Comparison of ENCODE assay signal across 23 mouse cellular contexts in genomic region chr15:60840296-60840670, GRCm38 (mm10). TPM values are rescaled to one million over a fixed set of nuclear protein-coding genes. Genes with fewer than 3 reads are reported as not detected.
DNase-seq lines count a peak whose midpoint lies in the region; ATAC-seq and TF ChIP-seq lines count a peak whose summit lies in the region.
"Had no signal": no experiment of that assay in that cellular context is flagged by ENCODE, and none has a peak within 500 bp of the region (broad histone marks: within the 10 kb centered on the region; RNA-seq: fewer than 3 reads in every experiment).

No protein-coding gene starts in this region.

- no peak for DNase-seq in heart, postnatal 0 days (ENCODE audit: low spot score)
- no peak for DNase-seq in heart, adult 8-10 months (ENCODE audit: low spot score)
- no peak for DNase-seq in liver, embryonic 14.5 days (ENCODE audit: low read depth in 3 of 3, low spot score in 3 of 3)
- DNase-seq in frontal cortex, postnatal 10 days (ENCODE audit: low spot score in 2 of 2), result no peak
- DNase-seq: adrenal gland, adult 8-10 months; cerebellum, adult 9-10 months; kidney, adult 11 months; lung, embryonic 14.5 days; right cerebral cortex, adult 18-20 months; thymus, postnatal 36 days had no signal

- ATAC-seq in heart, postnatal 0 days (ENCODE audit: insufficient read depth, low read depth), result no peak
- ATAC-seq in liver, embryonic 14.5 days (ENCODE audit: insufficient read depth), result peak; percentile 76
- no peak for ATAC-seq in frontal cortex, adult (ENCODE audit: low TSS enrichment)
- ATAC-seq in CD4-positive, CD25-positive, alpha-beta regulatory T cell, adult 4 months, result no peak
- ATAC-seq: forebrain, embryonic 16.5 days; Patski had no signal

- no peak overlapping the region for H3K4me3 ChIP-seq in heart, postnatal 0 days (ENCODE audit: low read depth, low read length)
- no peak overlapping the region for H3K4me3 ChIP-seq in ES-Bruce4 (ENCODE audit: low read depth, low read length)
- H3K4me3 ChIP-seq in brown adipose tissue, adult 24 weeks (ENCODE audit: insufficient read depth, low read depth, low read length), result no peak overlapping the region
- no peak overlapping the region for H3K4me3 ChIP-seq in liver, embryonic 14.5 days (ENCODE audit: insufficient read depth in 1 of 2, low read depth in 2 of 2, low read length in 2 of 2)
- H3K4me3 ChIP-seq: embryonic facial prominence, embryonic 12.5 days; erythroblast, embryonic 14.5 days; hindbrain, embryonic 13.5 days; limb, embryonic 12.5 days; midbrain, embryonic 12.5 days; neural tube, embryonic 13.5 days had no signal

- H3K9ac ChIP-seq in heart, postnatal 0 days (replicated peaks; ENCODE audit: low read depth, low read length), result no peak overlapping the region
- no peak overlapping the region for H3K9ac ChIP-seq in ES-Bruce4 (ENCODE audit: low read depth, poor library complexity, severe bottlenecking)
- H3K9ac ChIP-seq in liver, embryonic 14.5 days (replicated peaks), result no peak overlapping the region
- H3K9ac ChIP-seq: embryonic facial prominence, embryonic 12.5 days; hindbrain, embryonic 13.5 days; limb, embryonic 12.5 days; lung, embryonic 14.5 days; midbrain, embryonic 12.5 days; neural tube, embryonic 13.5 days had no signal

- H3K4me2 ChIP-seq in heart, postnatal 0 days (ENCODE audit: low read depth, low read length), result no peak overlapping the region
- no peak overlapping the region for H3K4me2 ChIP-seq in liver, embryonic 14.5 days (ENCODE audit: low read depth)
- H3K4me2 ChIP-seq: embryonic facial prominence, embryonic 12.5 days; hindbrain, embryonic 13.5 days; limb, embryonic 12.5 days; lung, embryonic 14.5 days; midbrain, embryonic 12.5 days; neural tube, embryonic 13.5 days had no signal

- 43% methylated on average over 4 of the region's 4 CpGs for WGBS in heart, postnatal 0 days
- 5% methylated on average over 4 of the region's 4 CpGs for WGBS in liver, embryonic 14.5 days (ENCODE audit: insufficient replicate concordance)

- H3K27ac ChIP-seq in heart, postnatal 0 days (ENCODE audit: low read depth), result peak overlapping the region; percentile 41; the same call in 1 of the 2 replicates
- peak overlapping the region; percentile 39; the same call in 1 of the 2 replicates for H3K27ac ChIP-seq in ES-Bruce4 (ENCODE audit: insufficient read depth, low read length)
- 0 out of 2 replicates have a peak overlapping the region, but pooled peaks have one; percentile 30 for H3K27ac ChIP-seq in brown adipose tissue, adult 24 weeks (replicated peaks; ENCODE audit: low read depth, low read length)
- H3K27ac ChIP-seq in liver, embryonic 14.5 days, result no peak overlapping the region
- H3K27ac ChIP-seq: embryonic facial prominence, embryonic 12.5 days; hindbrain, embryonic 13.5 days; limb, embryonic 12.5 days; macrophage; midbrain, embryonic 12.5 days; neural tube, embryonic 13.5 days had no signal

- TF ChIP-seq POLR2A in ES-Bruce4 (IDR thresholded peaks at IDR 0.05; ENCODE audit: insufficient read depth, low read length), result no peak

- TF ChIP-seq CTCF in heart, postnatal 0 days (IDR thresholded peaks at IDR 0.05; ENCODE audit: low read depth), result no peak
- no peak for TF ChIP-seq CTCF in ES-Bruce4 (IDR thresholded peaks at IDR 0.05; ENCODE audit: low read depth, low read length)
- no peak for TF ChIP-seq CTCF in liver, embryonic 14.5 days (IDR thresholded peaks at IDR 0.05; ENCODE audit: low read depth)

- TF ChIP-seq EP300 in heart, postnatal 0 days (IDR thresholded peaks at IDR 0.05; ENCODE audit: low read depth), result no peak
- no peak for TF ChIP-seq EP300 in ES-Bruce4 (IDR thresholded peaks at IDR 0.05; ENCODE audit: insufficient read depth, low read depth, low read length)
- peak; percentile 68 for TF ChIP-seq EP300 in liver, embryonic 14.5 days (IDR thresholded peaks at IDR 0.05; ENCODE audit: low read depth)

- H3K4me1 ChIP-seq in heart, postnatal 0 days (ENCODE audit: control insufficient read depth, insufficient read depth), result no peaks in the 10 kb centered on the region
- peaks cover 3% of the 10 kb centered on the region for H3K4me1 ChIP-seq in ES-Bruce4 (ENCODE audit: control insufficient read depth, insufficient read depth, low read length)
- H3K4me1 ChIP-seq in brown adipose tissue, adult 24 weeks (ENCODE audit: control insufficient read depth, insufficient read depth, insufficient read length, low read length), result peaks cover 22% of the 10 kb centered on the region
- peaks cover 0 to 19% of the 10 kb centered on the region in 2 experiments; a peak in 3 of 4 replicates for H3K4me1 ChIP-seq in liver, embryonic 14.5 days (replicated peaks; ENCODE audit: control insufficient read depth in 2 of 2, insufficient read depth in 2 of 2, low read length in 1 of 2)

- H3K27me3 ChIP-seq in heart, postnatal 0 days (ENCODE audit: control insufficient read depth, insufficient read depth, low read length), result no peaks in the 10 kb centered on the region
- peaks cover 2% of the 10 kb centered on the region; the same call in 1 of the 2 replicates for H3K27me3 ChIP-seq in ES-Bruce4 (ENCODE audit: control insufficient read depth, insufficient read depth, low read length, poor library complexity, severe bottlenecking)
- no peaks in the 10 kb centered on the region for H3K27me3 ChIP-seq in liver, embryonic 14.5 days (ENCODE audit: control insufficient read depth, insufficient read depth, low read length)
- H3K27me3 ChIP-seq: embryonic facial prominence, embryonic 12.5 days; hindbrain, embryonic 13.5 days; limb, embryonic 12.5 days; midbrain, embryonic 12.5 days; neural tube, embryonic 13.5 days; Patski had no signal

- H3K36me3 ChIP-seq in heart, postnatal 0 days (replicated peaks; ENCODE audit: control insufficient read depth, insufficient read depth, low read length), result no peaks in the 10 kb centered on the region
- H3K36me3 ChIP-seq in ES-Bruce4 (ENCODE audit: control insufficient read depth, insufficient read depth, low read length, poor library complexity, severe bottlenecking), result no peaks in the 10 kb centered on the region
- H3K36me3 ChIP-seq in liver, embryonic 14.5 days (replicated peaks; ENCODE audit: control insufficient read depth, insufficient read depth, low read depth), result no peaks in the 10 kb centered on the region
- H3K36me3 ChIP-seq: embryonic facial prominence, embryonic 12.5 days; hindbrain, embryonic 13.5 days; limb, embryonic 12.5 days; midbrain, embryonic 12.5 days; neural tube, embryonic 13.5 days had no signal

- no peaks in the 10 kb centered on the region for H3K9me3 ChIP-seq in heart, postnatal 0 days (replicated peaks; ENCODE audit: control insufficient read depth, low read length)
- H3K9me3 ChIP-seq in ES-Bruce4 (replicated peaks; ENCODE audit: control insufficient read depth, insufficient read depth, low read length, poor library complexity, severe bottlenecking), result no peaks in the 10 kb centered on the region
- no peaks in the 10 kb centered on the region for H3K9me3 ChIP-seq in liver, embryonic 14.5 days (ENCODE audit: control insufficient read depth, low read length)
- H3K9me3 ChIP-seq: embryonic facial prominence, embryonic 12.5 days; hindbrain, embryonic 13.5 days; limb, embryonic 12.5 days; midbrain, embryonic 12.5 days; neural tube, embryonic 13.5 days had no signal

RNA-seq across cellular contexts. Expression of gene Fam84b, which starts 13.3 kb away (rescaled TPM):
- 1.7 and 5.3 TPM in 2 replicates for total RNA-seq in heart, postnatal 0 days (2014; rRNA removed; ENCODE audit: low replicate concordance)
- polyA plus RNA-seq in heart, postnatal 0 days (2015; fragmentation: Nextera tagmentation; extraction: Ambion mirVana), result 2.7 and 3.2 TPM in 2 replicates
- 1 to 10 TPM; 5.9 to 8.4 (median 7.2) TPM for total RNA-seq in heart, adult 8-10 months (2022)
- 6.9 and 8.1 TPM in 2 replicates for polyA plus RNA-seq in ES-Bruce4 (2011; ENCODE audit: insufficient read depth, insufficient read length, low read depth, missing spikeins)
- 3.1 and 4.0 TPM in 2 replicates for polyA plus RNA-seq in brown adipose tissue, adult 24 weeks (2012; ENCODE audit: insufficient read depth, insufficient read length, missing spikeins)
- polyA plus RNA-seq in liver, embryonic 14.5 days (2012; rRNA removed), result 1.4 and 1.6 TPM in 2 replicates
- 2.5 and 2.9 TPM in 2 replicates for polyA plus RNA-seq in liver, embryonic 14.5 days (2014; fragmentation: Nextera tagmentation; extraction: Ambion mirVana)
- polyA plus RNA-seq in CD4-positive, CD25-positive, alpha-beta regulatory T cell, adult 4 months (2017; shearing (Covaris generic)), result 1 to 10 TPM; 1.7 to 2.2 TPM
